Mouse (Mus musculus): ENCODE measurements at regions not wholly inside any gene's neighbourhood (a gene's known extent, or its start where the extent isn't known, plus 50 kb on each side); places are given as distances from the start of the nearest gene placed in this dataset.

- TF ChIP-seq CTCF (IDR thresholded peaks at IDR 0.05; ENCODE audit: low read depth, low read length) (no peak), POLR2A (IDR thresholded peaks at IDR 0.05; ENCODE audit: extremely low read depth, insufficient read depth, low read length) (no peak)
Observed at GRCm38 (mm10) chr8:56218837-56219236, 75.5 kb upstream of the Hpgd start.
